Mouse (Mus musculus) heart, embryonic 11.5 days (tissue): ENCODE results near the gene Atxn7l1. TPM values are rescaled to one million over a fixed set of nuclear protein-coding genes. Genes with fewer than 3 reads are reported as not detected.
A peak's percentile ranks its signal among the peaks of the same experiment; 100 is the strongest.

Experiments
- ATAC-seq: fragments of 200-750 bp; cut with Nextera tagmentation; replicated peaks from 2 replicates; pipeline ENCODE4 v1.8.0; 2017; ENCODE audit warnings: moderate library complexity; ENCODE audit not compliant: insufficient number of reproducible peaks, low FRiP score, low TSS enrichment
- H3K27ac ChIP-seq: fragments of 300-500 bp; sonication (generic); 2 replicates; pipeline ENCODE4 v1.5.1; 2014; ENCODE audit warnings: mild to moderate bottlenecking, low read depth, low read length
- H3K27me3 ChIP-seq: fragments of 300-500 bp; sonication (generic); 2 replicates; pipeline ENCODE4 v1.6.1; 2014; ENCODE audit warnings: mild to moderate bottlenecking, low read length, mixed read lengths; ENCODE audit not compliant: control insufficient read depth, insufficient read depth
- H3K36me3 ChIP-seq: fragments of 300-500 bp; sonication (generic); 2 replicates; pipeline ENCODE4 v1.6.1; 2014; ENCODE audit warnings: mild to moderate bottlenecking, low read length, moderate library complexity, mixed read lengths; ENCODE audit not compliant: control insufficient read depth, insufficient read depth
- H3K4me1 ChIP-seq: fragments of 300-500 bp; sonication (generic); 2 replicates; pipeline ENCODE4 v1.6.1; 2014; ENCODE audit warnings: low read length; ENCODE audit not compliant: control insufficient read depth, insufficient read depth
- H3K4me2 ChIP-seq: fragments of 300-500 bp; sonication (generic); 2 replicates; pipeline ENCODE4 v1.6.1; 2014; ENCODE audit warnings: mild to moderate bottlenecking, moderate library complexity
- H3K4me3 ChIP-seq: fragments of 300-500 bp; sonication (generic); 2 replicates; pipeline ENCODE4 v1.5.1; 2014; ENCODE audit warnings: low read depth, low read length
- H3K9ac ChIP-seq: fragments of 300-500 bp; sonication (generic); 2 replicates; pipeline ENCODE4 v1.6.1; 2014; ENCODE audit warnings: mild to moderate bottlenecking, low read depth, low read length, moderate library complexity
- H3K9me3 ChIP-seq: fragments of 300-500 bp; sonication (generic); replicated peaks from 2 replicates; pipeline ENCODE4 v1.6.1; 2016; ENCODE audit warnings: low read length; ENCODE audit not compliant: control insufficient read depth
- WGBS: fragments of 180-500 bp; shearing (Covaris S2); extraction: QIAGEN DNeasy Blood & Tissue Kit; methylation state at CpG from one replicate; pipeline ENCODE4 v1.1.7; 2014; ENCODE audit not compliant: insufficient replicate concordance; 5-methylcytosine and 5-hydroxymethylcytosine counted together
- polyA plus RNA-seq: library from polyadenylated mRNA; unstranded; fragments of >200 nt; fragmentation: Nextera tagmentation; extraction: Ambion mirVana; gene quantifications from 2 replicates; pipeline ENCODE4 v1.2.1, GENCODE M21; 2014

The Atxn7l1 gene
- polyA plus RNA-seq, 1 experiment from 2014 or later = 15.6 TPM

- Histone ChIP-seq H3K4me1 (peaks cover 3% of the 10 kb centered on the region; the same call in 1 of the 2 replicates), H3K27ac (no peak overlapping the region), H3K9me3 (no peaks in the 10 kb centered on the region), H3K4me2 (peak overlapping the region; percentile 56), H3K36me3 (no peaks in the 10 kb centered on the region), H3K27me3 (no peaks in the 10 kb centered on the region), H3K9ac (0 out of 2 replicates have a peak overlapping the region, but pooled peaks have one; percentile 6), H3K4me3 (peak overlapping the region; percentile 19; the same call in 1 of the 2 replicates)
- WGBS = 31% methylated on average over 15 of the region's 15 CpGs
- ATAC-seq = no peak
These were observed 28.7 kb upstream of the Atxn7l1 start for GRCm38 (mm10) chr12:33118624-33119301.

DNA sequence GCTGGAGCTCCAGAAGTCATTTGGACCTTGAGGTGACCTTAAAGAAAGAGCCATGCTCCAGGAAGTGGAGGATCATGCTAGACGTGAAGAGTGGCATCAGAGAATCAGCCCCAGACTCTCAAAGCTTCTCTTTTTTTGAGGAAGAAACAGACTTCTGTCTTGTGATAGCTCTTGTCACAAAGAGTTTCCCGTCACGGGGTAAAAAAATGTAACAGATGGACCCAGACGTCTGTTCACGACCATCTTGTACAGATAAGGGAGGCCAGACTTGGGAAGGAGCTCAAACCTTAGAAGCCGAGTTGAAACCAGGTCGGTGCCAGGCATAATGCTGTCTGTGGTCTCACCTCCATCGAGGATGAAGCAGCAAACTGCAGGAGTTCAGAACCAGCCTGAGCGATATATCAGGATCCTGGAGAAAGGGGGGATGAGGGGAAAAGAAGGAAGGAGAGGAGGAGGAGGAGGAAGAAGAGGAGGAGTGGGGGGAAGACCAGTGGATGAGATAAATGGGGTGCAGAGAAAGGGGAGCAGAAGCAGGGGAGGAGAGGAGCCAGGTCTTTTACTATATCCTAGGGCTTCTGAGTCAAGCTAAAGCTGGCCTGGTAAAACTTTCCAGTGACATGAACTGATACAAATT, 21.8 kb upstream of the Atxn7l1 start:
- Histone ChIP-seq H3K9me3 (no peaks in the 10 kb centered on the region), H3K27me3 (no peaks in the 10 kb centered on the region), H3K9ac (no peak overlapping the region), H3K4me2 (no peak overlapping the region), H3K4me3 (no peak overlapping the region), H3K4me1 (no peaks in the 10 kb centered on the region), H3K36me3 (no peaks in the 10 kb centered on the region), H3K27ac (no peak overlapping the region)
- ATAC-seq = no peak
- 45% methylated on average over 9 of the region's 9 CpGs for WGBS

GRCm38 (mm10) chr12:33126243-33126642, 21.2 kb upstream of the Atxn7l1 start:
- Histone ChIP-seq H3K27ac (no peak overlapping the region), H3K4me1 (no peaks in the 10 kb centered on the region), H3K9me3 (no peaks in the 10 kb centered on the region), H3K36me3 (no peaks in the 10 kb centered on the region), H3K9ac (no peak overlapping the region), H3K4me2 (no peak overlapping the region), H3K4me3 (no peak overlapping the region), H3K27me3 (no peaks in the 10 kb centered on the region)
- ATAC-seq = no peak

DNA sequence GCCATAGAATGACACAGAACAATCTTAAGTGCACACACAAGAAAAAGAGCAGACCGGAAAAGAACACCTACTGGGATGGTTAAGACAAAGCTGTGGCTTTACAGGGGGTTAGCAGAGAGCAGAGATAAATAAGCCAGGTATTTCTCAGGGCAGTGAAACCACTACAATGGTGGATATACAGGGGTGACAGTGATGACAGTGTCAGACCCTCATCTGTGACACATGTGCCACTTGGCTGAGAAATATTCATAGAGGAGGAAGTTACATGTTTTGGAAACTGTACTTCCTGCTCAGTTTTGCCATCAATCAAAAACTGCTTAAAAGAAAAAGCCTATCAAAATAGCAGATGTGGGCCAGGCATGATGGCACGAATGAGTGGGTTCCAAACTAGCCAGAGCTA, 19.4 kb upstream of the Atxn7l1 start:
- no peak overlapping the region for H3K27ac ChIP-seq
- no peaks in the 10 kb centered on the region for H3K9me3 ChIP-seq
- no peak overlapping the region for H3K4me2 ChIP-seq
- no peaks in the 10 kb centered on the region for H3K36me3 ChIP-seq
- ATAC-seq = no peak
- H3K4me3 ChIP-seq = no peak overlapping the region
- H3K4me1 ChIP-seq = no peaks in the 10 kb centered on the region
- H3K9ac ChIP-seq = no peak overlapping the region
- WGBS = 78% methylated on average over 2 of the region's 2 CpGs
- H3K27me3 ChIP-seq = no peaks in the 10 kb centered on the region

GRCm38 (mm10) chr12:33128702-33129101, 18.8 kb upstream of the Atxn7l1 start:
- Histone ChIP-seq H3K9ac (no peak overlapping the region), H3K4me1 (no peaks in the 10 kb centered on the region), H3K9me3 (no peaks in the 10 kb centered on the region), H3K4me3 (no peak overlapping the region), H3K4me2 (no peak overlapping the region), H3K27ac (no peak overlapping the region), H3K36me3 (no peaks in the 10 kb centered on the region), H3K27me3 (no peaks in the 10 kb centered on the region)
- WGBS = 63% methylated on average over 7 of the region's 7 CpGs
- ATAC-seq = no peak

- Histone ChIP-seq H3K4me2 (no peak overlapping the region), H3K9ac (no peak overlapping the region), H3K4me3 (no peak overlapping the region), H3K4me1 (no peaks in the 10 kb centered on the region), H3K9me3 (no peaks in the 10 kb centered on the region), H3K27me3 (no peaks in the 10 kb centered on the region), H3K36me3 (no peaks in the 10 kb centered on the region), H3K27ac (no peak overlapping the region)
- ATAC-seq = no peak
- WGBS = 9% methylated on average over 4 of the region's 4 CpGs
These were observed 18.1 kb upstream of the Atxn7l1 start for GRCm38 (mm10) chr12:33129410-33129809.

DNA sequence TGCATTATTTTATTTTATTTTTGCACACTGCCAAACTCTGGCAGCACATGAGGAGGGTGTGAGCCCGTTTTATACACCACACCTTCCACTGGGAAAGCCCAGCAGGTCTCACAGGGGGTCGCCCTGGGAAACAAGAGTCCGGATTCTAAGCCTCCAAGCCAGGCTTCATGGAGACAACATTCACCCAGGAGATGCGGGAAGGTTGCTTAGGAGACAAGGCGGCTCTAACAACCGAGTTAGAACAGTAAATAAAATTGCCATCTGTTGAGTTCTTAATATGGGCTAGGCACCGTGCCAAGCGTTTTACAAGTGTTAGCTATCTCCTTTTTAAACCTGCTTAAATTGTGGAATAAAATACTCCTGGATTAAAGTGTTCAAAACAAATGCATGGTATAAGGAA, 17.1 kb upstream of the Atxn7l1 start:
- ATAC-seq = no peak
- no peaks in the 10 kb centered on the region for H3K27me3 ChIP-seq
- WGBS = 57% methylated on average over 8 of the region's 8 CpGs
- H3K4me3 ChIP-seq = no peak overlapping the region
- no peak overlapping the region for H3K27ac ChIP-seq
- H3K36me3 ChIP-seq = no peaks in the 10 kb centered on the region
- no peak overlapping the region for H3K9ac ChIP-seq
- no peaks in the 10 kb centered on the region for H3K4me1 ChIP-seq
- H3K9me3 ChIP-seq = no peaks in the 10 kb centered on the region
- no peak overlapping the region for H3K4me2 ChIP-seq

DNA sequence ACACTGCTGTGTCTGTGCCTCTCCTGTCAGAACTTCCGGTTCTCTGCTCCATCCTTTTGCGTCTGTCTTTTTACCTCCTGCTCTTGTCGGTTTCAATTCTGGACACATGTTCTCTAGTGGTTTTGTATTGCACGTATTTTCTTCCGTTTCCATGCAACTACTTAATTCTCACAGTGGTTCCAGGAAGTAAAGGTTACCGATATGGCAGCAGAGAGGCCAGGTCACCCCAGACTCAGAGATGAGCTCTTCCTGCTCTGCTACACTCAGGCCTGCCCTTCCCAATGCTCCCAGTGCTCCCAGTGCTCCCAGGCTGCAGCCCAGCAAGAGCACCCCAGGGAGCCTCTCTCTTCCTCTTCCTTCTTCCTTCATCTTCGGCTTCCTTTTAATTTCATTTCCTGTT, 15.7 kb upstream of the Atxn7l1 start:
- H3K4me2 ChIP-seq = no peak overlapping the region
- no peaks in the 10 kb centered on the region for H3K9me3 ChIP-seq
- H3K9ac ChIP-seq = no peak overlapping the region
- 66% methylated on average over 7 of the region's 7 CpGs for WGBS
- ATAC-seq = no peak
- no peaks in the 10 kb centered on the region for H3K27me3 ChIP-seq
- H3K4me3 ChIP-seq = no peak overlapping the region
- no peaks in the 10 kb centered on the region for H3K36me3 ChIP-seq
- no peaks in the 10 kb centered on the region for H3K4me1 ChIP-seq
- H3K27ac ChIP-seq = no peak overlapping the region

GRCm38 (mm10) chr12:33137857-33138256, 9.6 kb upstream of the Atxn7l1 start:
- H3K4me3 ChIP-seq = no peak overlapping the region
- no peak overlapping the region for H3K9ac ChIP-seq
- H3K36me3 ChIP-seq = no peaks in the 10 kb centered on the region
- no peak for ATAC-seq
- no peak overlapping the region for H3K4me2 ChIP-seq
- H3K27me3 ChIP-seq = no peaks in the 10 kb centered on the region
- H3K27ac ChIP-seq = no peak overlapping the region
- WGBS = 62% methylated on average over 1 of the region's 1 CpGs
- peaks cover 10% of the 10 kb centered on the region for H3K4me1 ChIP-seq
- no peaks in the 10 kb centered on the region for H3K9me3 ChIP-seq
